Mouse (Mus musculus) c-Kit-negative CD71-positive TER-119-positive erythroid progenitor cells, embryonic 14.5 days (primary cell): ENCODE measurements around the gene Ccnb3.
"Not testable (repeated sequence)": the region's sequence is repeated elsewhere in the genome, so short reads cannot be mapped to it uniquely, and the experiment has no call there.

Experiments used
- DNase-seq: peaks from one replicate; pipeline ENCODE4 v3.0.0-alpha.2; 2013; ENCODE audit warnings: low read depth, low spot score

Gene Ccnb3

GRCm38 (mm10) chrX:7041519-7041918 lies at the start of gene Ccnb3:
Gene Ccnb3, minus strand, starts transcription at chrX:7041619.
- DNase-seq: no peak

GRCm38 (mm10) chrX:7090323-7090722 lies 48.9 kb upstream of the Ccnb3 start:
- DNase-seq: no peak

- no peak for DNase-seq
Measured at GRCm38 (mm10) chrX:7085878-7086277, 44.5 kb upstream of the Ccnb3 start.

- DNase-seq: no peak
Measured at GRCm38 (mm10) chrX:7079820-7080429, 38.5 kb upstream of the Ccnb3 start.

- DNase-seq: no peak
Measured at GRCm38 (mm10) chrX:7068002-7068401, 26.6 kb upstream of the Ccnb3 start.

GRCm38 (mm10) chrX:7067219-7067618 lies 25.8 kb upstream of the Ccnb3 start, which contains the start of gene Akap4:
Gene Akap4, plus strand, starts transcription at chrX:7067519.
- DNase-seq: no peak

GRCm38 (mm10) chrX:7064109-7064508 lies 22.7 kb upstream of the Ccnb3 start:
- no peak for DNase-seq

GRCm38 (mm10) chrX:7057634-7058033 lies 16.2 kb upstream of the Ccnb3 start:
- peak; percentile 20 for DNase-seq

- no peak for DNase-seq
Measured at GRCm38 (mm10) chrX:7057056-7057455, 15.6 kb upstream of the Ccnb3 start.

- not testable (repeated sequence) for DNase-seq
Measured at GRCm38 (mm10) chrX:6983916-6984315, 57.5 kb downstream of the Ccnb3 start.

- no peak for DNase-seq
Measured at GRCm38 (mm10) chrX:6971956-6972355, 69.5 kb downstream of the Ccnb3 start.

GRCm38 (mm10) chrX:6968598-6968997 lies 72.8 kb downstream of the Ccnb3 start:
- DNase-seq: no peak
